Mouse (Mus musculus) stomach, embryonic 15.5 days (tissue): Measurements from ENCODE around the gene S1pr4. TPM values are rescaled to one million over a fixed set of nuclear protein-coding genes. Genes with fewer than 3 reads are reported as not detected.

Experiments
- ATAC-seq: fragments of 200-750 bp; cut with Nextera tagmentation; 2 replicates; pipeline ENCODE4 v1.8.0; 2017; ENCODE audit warnings: low read depth, moderate number of reproducible peaks, moderate TSS enrichment; ENCODE audit not compliant: insufficient read depth, low FRiP score
- H3K27ac ChIP-seq: fragments of 300-500 bp; sonication (generic); 2 replicates; pipeline ENCODE4 v1.5.1; 2015; ENCODE audit warnings: mild to moderate bottlenecking, inconsistent platforms
- H3K27me3 ChIP-seq: fragments of 300-500 bp; sonication (generic); replicated peaks from 2 replicates; pipeline ENCODE4 v1.6.1; 2015; ENCODE audit warnings: inconsistent platforms
- H3K36me3 ChIP-seq: fragments of 300-500 bp; sonication (generic); 2 replicates; pipeline ENCODE4 v1.6.1; 2015; ENCODE audit warnings: inconsistent platforms
- H3K4me1 ChIP-seq: fragments of 300-500 bp; sonication (generic); 2 replicates; pipeline ENCODE4 v1.6.1; 2015; ENCODE audit warnings: inconsistent platforms
- H3K4me2 ChIP-seq: fragments of 300-500 bp; sonication (generic); 2 replicates; pipeline ENCODE4 v1.6.1; 2015; ENCODE audit warnings: mild to moderate bottlenecking, inconsistent platforms
- H3K4me3 ChIP-seq: fragments of 300-500 bp; sonication (generic); replicated peaks from 2 replicates; pipeline ENCODE4 v1.5.1; 2015; ENCODE audit warnings: inconsistent platforms
- H3K9ac ChIP-seq: fragments of 300-500 bp; sonication (generic); 2 replicates; pipeline ENCODE4 v1.6.1; 2015; ENCODE audit warnings: inconsistent platforms
- H3K9me3 ChIP-seq: fragments of 300-500 bp; sonication (generic); 2 replicates; pipeline ENCODE4 v1.6.1; 2016; ENCODE audit warnings: inconsistent platforms
- WGBS: fragments of 180-500 bp; shearing (Covaris S2); methylation state at CpG from one replicate; pipeline ENCODE4 v1.1.7; 2015; 5-methylcytosine and 5-hydroxymethylcytosine counted together
- polyA plus RNA-seq: library from polyadenylated mRNA; unstranded; fragments of >200 nt; fragmentation: Nextera tagmentation; extraction: Ambion mirVana; gene quantifications from 2 replicates; pipeline ENCODE4 v1.2.1, GENCODE M21; 2015

Gene S1pr4
- polyA plus RNA-seq, 1 experiment from 2014 or later = 1.6 TPM

DNA sequence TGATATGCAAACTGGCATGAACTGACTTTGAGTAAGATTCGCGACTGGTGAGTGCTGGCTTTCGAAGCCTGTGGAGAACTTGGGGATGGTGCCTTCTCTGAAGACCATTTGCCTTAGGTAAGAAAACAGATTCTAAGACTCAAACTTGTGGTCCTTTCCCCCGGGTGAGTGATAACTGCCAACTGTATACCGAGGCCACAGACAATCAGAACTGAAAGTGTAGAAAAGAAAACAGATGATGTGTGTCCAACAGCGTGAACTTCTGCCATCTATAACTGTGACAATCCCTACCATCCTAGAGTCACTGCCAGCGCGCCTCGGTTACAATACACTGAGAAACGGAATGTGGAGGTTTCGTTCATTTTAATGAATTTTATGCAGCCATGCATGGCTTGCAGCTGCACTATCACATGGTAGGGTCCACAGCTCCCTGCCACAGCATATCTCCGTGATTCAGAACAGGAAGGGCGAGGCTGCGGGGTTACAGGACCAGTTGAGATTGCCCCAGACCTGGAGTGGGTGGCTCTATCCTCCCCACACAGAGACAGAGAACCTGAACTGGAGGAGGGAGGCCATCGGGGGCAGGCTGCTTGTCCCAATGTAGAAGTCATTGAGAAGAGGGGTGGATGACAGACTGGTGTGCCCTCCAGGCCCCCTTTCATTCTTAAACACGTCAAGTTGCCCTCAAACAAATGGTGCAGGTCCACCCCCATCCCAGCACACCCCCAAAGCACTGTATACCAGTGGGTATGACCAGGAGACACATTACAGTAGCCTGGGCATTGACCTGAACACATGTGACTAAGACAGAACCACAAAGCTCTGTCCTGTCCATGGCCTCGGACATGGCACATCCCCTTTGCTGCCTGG, 2.3 kb downstream of the S1pr4 start:
- Histone ChIP-seq H3K4me1 (peaks cover 15% of the 10 kb centered on the region), H3K9me3 (no peaks in the 10 kb centered on the region), H3K36me3 (peaks cover 7% of the 10 kb centered on the region), H3K4me3 (peak overlapping the region; percentile 84), H3K4me2 (peak overlapping the region; percentile 52), H3K27ac (no peak overlapping the region), H3K27me3 (no peaks in the 10 kb centered on the region), H3K9ac (no peak overlapping the region)
- ATAC-seq = no peak
- 77% methylated on average over 17 of the region's 17 CpGs for WGBS

GRCm38 (mm10) chr10:81496969-81497368, 3.0 kb downstream of the S1pr4 start:
- peak overlapping the region; percentile 84 for H3K4me3 ChIP-seq
- no peaks in the 10 kb centered on the region for H3K27me3 ChIP-seq
- H3K9ac ChIP-seq = no peak overlapping the region
- H3K4me1 ChIP-seq = peaks cover 15% of the 10 kb centered on the region
- H3K9me3 ChIP-seq = no peaks in the 10 kb centered on the region
- 27% methylated on average over 4 of the region's 4 CpGs for WGBS
- ATAC-seq = no peak
- peak overlapping the region; percentile 52 for H3K4me2 ChIP-seq
- H3K27ac ChIP-seq = no peak overlapping the region
- H3K36me3 ChIP-seq = peaks cover 14% of the 10 kb centered on the region

GRCm38 (mm10) chr10:81496264-81496901, 3.5 kb downstream of the S1pr4 start, which contains the start of gene Ncln:
Gene Ncln, minus strand, starts transcription at chr10:81496392.
- WGBS = under 1% methylated on average over 45 of the region's 45 CpGs
- Histone ChIP-seq H3K27me3 (no peaks in the 10 kb centered on the region), H3K27ac (peak within 1 kb of the TSS; percentile 72)

GRCm38 (mm10) chr10:81495616-81496263, 4.2 kb downstream of the S1pr4 start:
- Histone ChIP-seq H3K27me3 (no peaks in the 10 kb centered on the region), H3K9ac (peak overlapping the region; percentile 68), H3K4me1 (peaks cover 15% of the 10 kb centered on the region), H3K36me3 (peaks cover 26% of the 10 kb centered on the region), H3K27ac (peak overlapping the region; percentile 21; the same call in 1 of the 2 replicates), H3K9me3 (no peaks in the 10 kb centered on the region), H3K4me2 (peak overlapping the region; percentile 92), H3K4me3 (peak overlapping the region; percentile 84)
- ATAC-seq = peak; percentile 12
- WGBS = under 1% methylated on average over 39 of the region's 41 CpGs

More at GRCm38 (mm10) chr10:81496264-81496901, 3.5 kb downstream of the S1pr4 start, which contains the start of gene Ncln:
- H3K4me2 ChIP-seq = peak within 1 kb of the TSS; percentile 92
- peaks cover 20% of the 10 kb centered on the region for H3K36me3 ChIP-seq
- peak within 1 kb of the TSS; percentile 84 for H3K4me3 ChIP-seq
- ATAC-seq = peak; percentile 97
- no peaks in the 10 kb centered on the region for H3K9me3 ChIP-seq
- H3K9ac ChIP-seq = peak within 1 kb of the TSS; percentile 68
- peaks cover 15% of the 10 kb centered on the region for H3K4me1 ChIP-seq

GRCm38 (mm10) chr10:81495151-81495550, 4.8 kb downstream of the S1pr4 start:
- Histone ChIP-seq H3K9ac (peak overlapping the region; percentile 68), H3K36me3 (peaks cover 31% of the 10 kb centered on the region), H3K27me3 (no peaks in the 10 kb centered on the region), H3K4me1 (peaks cover 15% of the 10 kb centered on the region), H3K27ac (no peak overlapping the region), H3K4me2 (peak overlapping the region; percentile 92), H3K4me3 (peak overlapping the region; percentile 84), H3K9me3 (no peaks in the 10 kb centered on the region)
- no peak for ATAC-seq
- WGBS = 64% methylated on average over 6 of the region's 6 CpGs

- no peaks in the 10 kb centered on the region for H3K27me3 ChIP-seq
- H3K9me3 ChIP-seq = no peaks in the 10 kb centered on the region
- peaks cover 15% of the 10 kb centered on the region for H3K4me1 ChIP-seq
- peaks cover 38% of the 10 kb centered on the region for H3K36me3 ChIP-seq
- no peak for ATAC-seq
- peak overlapping the region; percentile 84; the same call in 1 of the 2 replicates for H3K4me3 ChIP-seq
- no peak overlapping the region for H3K9ac ChIP-seq
- H3K27ac ChIP-seq = no peak overlapping the region
- WGBS = 83% methylated on average over 11 of the region's 11 CpGs
- H3K4me2 ChIP-seq = peak overlapping the region; percentile 92
These were observed 5.5 kb downstream of the S1pr4 start for GRCm38 (mm10) chr10:81494260-81495041.

GRCm38 (mm10) chr10:81493601-81494220, 6.2 kb downstream of the S1pr4 start:
- H3K9ac ChIP-seq = no peak overlapping the region

DNA sequence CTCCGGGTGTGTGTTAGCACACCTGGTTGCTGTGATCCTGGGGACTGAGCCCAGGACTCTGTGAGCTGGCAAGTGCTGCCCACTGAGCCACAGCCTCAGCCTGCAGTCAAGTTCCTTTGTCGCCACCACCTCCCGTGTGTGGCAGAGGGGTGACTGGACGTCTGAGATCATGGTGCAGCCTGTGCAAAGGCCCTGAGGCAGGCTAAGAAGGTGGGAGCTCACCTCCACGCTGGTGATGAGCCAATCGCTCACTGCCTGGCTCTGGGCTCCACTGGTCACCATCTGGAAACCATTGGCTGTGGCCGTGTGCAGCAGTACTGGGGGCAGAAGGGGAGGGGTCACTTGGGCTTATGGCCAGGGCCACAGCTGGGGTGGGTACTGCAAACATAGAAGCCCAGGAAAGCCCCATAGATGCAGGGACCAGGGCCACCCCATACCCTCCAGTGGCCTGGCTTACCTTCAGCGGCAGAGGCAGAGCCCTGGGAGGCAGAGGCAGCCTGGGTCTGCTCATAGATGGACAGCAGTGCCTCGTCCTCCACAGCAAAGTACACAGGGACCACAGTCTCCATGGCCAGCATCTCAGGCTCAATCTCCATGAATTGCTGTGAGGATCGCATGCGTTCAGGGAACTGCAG, 7.2 kb downstream of the S1pr4 start:
- 89% methylated on average over 11 of the region's 11 CpGs for WGBS
- no peak for ATAC-seq
- H3K9ac ChIP-seq = no peak overlapping the region
- peaks cover 15% of the 10 kb centered on the region for H3K4me1 ChIP-seq
- H3K9me3 ChIP-seq = no peaks in the 10 kb centered on the region
- H3K27me3 ChIP-seq = no peaks in the 10 kb centered on the region
- peaks cover 49% of the 10 kb centered on the region for H3K36me3 ChIP-seq
- H3K4me3 ChIP-seq = no peak overlapping the region
- no peak overlapping the region for H3K27ac ChIP-seq
- no peak overlapping the region for H3K4me2 ChIP-seq

More at GRCm38 (mm10) chr10:81493601-81494220, 6.2 kb downstream of the S1pr4 start:
- H3K27ac ChIP-seq = no peak overlapping the region
- peaks cover 15% of the 10 kb centered on the region for H3K4me1 ChIP-seq
- H3K4me2 ChIP-seq = no peak overlapping the region
- H3K9me3 ChIP-seq = no peaks in the 10 kb centered on the region
- H3K27me3 ChIP-seq = no peaks in the 10 kb centered on the region
- H3K36me3 ChIP-seq = peaks cover 43% of the 10 kb centered on the region
- WGBS = 79% methylated on average over 8 of the region's 8 CpGs
- no peak overlapping the region for H3K4me3 ChIP-seq
- no peak for ATAC-seq

- WGBS = 93% methylated on average over 9 of the region's 9 CpGs
- Histone ChIP-seq H3K27ac (no peak overlapping the region), H3K4me2 (no peak overlapping the region), H3K9me3 (no peaks in the 10 kb centered on the region), H3K27me3 (no peaks in the 10 kb centered on the region), H3K4me3 (no peak overlapping the region), H3K9ac (no peak overlapping the region), H3K4me1 (peaks cover 15% of the 10 kb centered on the region), H3K36me3 (peaks cover 57% of the 10 kb centered on the region)
- no peak for ATAC-seq
These were observed 8.9 kb downstream of the S1pr4 start for GRCm38 (mm10) chr10:81491018-81491417.

DNA sequence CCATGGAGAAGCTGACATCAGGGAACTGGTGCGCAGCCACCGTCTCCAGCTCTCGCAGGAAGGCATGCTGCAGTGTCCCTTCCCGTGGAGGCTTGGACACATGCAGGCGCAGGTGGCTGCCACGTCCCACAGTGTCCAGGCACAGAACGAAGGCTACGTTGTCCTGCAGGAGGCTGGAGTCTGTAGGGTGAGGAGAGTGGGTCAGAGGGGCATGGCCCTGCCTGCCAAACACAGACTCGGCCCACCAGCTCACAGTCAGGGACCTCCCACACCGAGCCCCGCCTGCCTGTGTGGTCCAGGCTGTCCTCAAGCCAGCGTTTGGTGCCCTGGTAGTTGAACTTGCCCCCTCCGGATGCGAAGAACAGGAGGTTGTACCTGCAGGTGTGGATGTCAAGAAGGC, 10.0 kb downstream of the S1pr4 start:
- H3K9ac ChIP-seq = no peak overlapping the region
- H3K36me3 ChIP-seq = peaks cover 57% of the 10 kb centered on the region
- 83% methylated on average over 14 of the region's 14 CpGs for WGBS
- no peaks in the 10 kb centered on the region for H3K9me3 ChIP-seq
- H3K27me3 ChIP-seq = no peaks in the 10 kb centered on the region
- no peak for ATAC-seq
- H3K4me2 ChIP-seq = no peak overlapping the region
- H3K4me3 ChIP-seq = no peak overlapping the region
- H3K27ac ChIP-seq = no peak overlapping the region
- H3K4me1 ChIP-seq = peaks cover 9% of the 10 kb centered on the region
